Mouse (Mus musculus) heart, postnatal 0 days (tissue): ENCODE results near the gene Chrna4. TPM values are rescaled to one million over a fixed set of nuclear protein-coding genes. Genes with fewer than 3 reads are reported as not detected.

ENCODE experiments used
- ATAC-seq: fragments of 200-750 bp; cut with Nextera tagmentation; 2 replicates; pipeline ENCODE4 v1.8.0; 2017; ENCODE audit warnings: low read depth, moderate number of reproducible peaks, moderate library complexity; ENCODE audit not compliant: insufficient read depth
- DNase-seq: peaks from one replicate; pipeline ENCODE4 v3.0.0-alpha.2; 2016; ENCODE audit warnings: low spot score
- H3K27ac ChIP-seq: fragments of 300-500 bp; sonication (generic); 2 replicates; pipeline ENCODE4 v1.5.1; 2014; ENCODE audit warnings: low read depth, mild to moderate bottlenecking
- H3K27me3 ChIP-seq: fragments of 300-500 bp; sonication (generic); 2 replicates; pipeline ENCODE4 v1.6.1; 2014; ENCODE audit warnings: low read length, mixed read lengths; ENCODE audit not compliant: control insufficient read depth, insufficient read depth
- H3K36me3 ChIP-seq: fragments of 300-500 bp; sonication (generic); replicated peaks from 2 replicates; pipeline ENCODE4 v1.6.1; 2014; ENCODE audit warnings: low read length, mixed read lengths; ENCODE audit not compliant: control insufficient read depth, insufficient read depth
- H3K4me1 ChIP-seq: fragments of 300-500 bp; sonication (generic); 2 replicates; pipeline ENCODE4 v1.6.1; 2014; ENCODE audit warnings: antibody characterized with exemption; ENCODE audit not compliant: control insufficient read depth, insufficient read depth
- H3K4me2 ChIP-seq: fragments of 300-500 bp; sonication (generic); 2 replicates; pipeline ENCODE4 v1.6.1; 2014; ENCODE audit warnings: low read depth, mild to moderate bottlenecking, low read length, moderate library complexity
- H3K4me3 ChIP-seq: fragments of 300-500 bp; sonication (generic); 2 replicates; pipeline ENCODE4 v1.5.1; 2014; ENCODE audit warnings: low read depth, low read length
- H3K9ac ChIP-seq: fragments of 300-500 bp; sonication (generic); replicated peaks from 2 replicates; pipeline ENCODE4 v1.6.1; 2014; ENCODE audit warnings: low read depth, low read length, mixed read lengths
- H3K9me3 ChIP-seq: fragments of 300-500 bp; sonication (generic); replicated peaks from 2 replicates; pipeline ENCODE4 v1.6.1; 2016; ENCODE audit warnings: low read length; ENCODE audit not compliant: control insufficient read depth
- CTCF ChIP-seq: IDR thresholded peaks from 2 replicates; pipeline ENCODE4 v1.5.1; 2016; ENCODE audit warnings: antibody characterized with exemption, control low read depth, low read depth
- EP300 ChIP-seq: IDR thresholded peaks from 2 replicates; pipeline ENCODE4 v1.6.1; 2016; ENCODE audit warnings: antibody characterized with exemption, low read depth
- WGBS: fragments of 180-500 bp; shearing (Covaris S2); extraction: QIAGEN DNeasy Blood & Tissue Kit; methylation state at CpG from one replicate; pipeline ENCODE4 v1.1.7; 2014; 5-methylcytosine and 5-hydroxymethylcytosine counted together
- polyA plus RNA-seq: library from polyadenylated mRNA; unstranded; fragments of >200 nt; fragmentation: Nextera tagmentation; extraction: Ambion mirVana; gene quantifications from 2 replicates; pipeline ENCODE4 v1.2.1, GENCODE M21; 2015
- total RNA-seq: library from RNA; depleted of rRNA; stranded (reverse); fragments of >200 nt; gene quantifications from 2 replicates; pipeline ENCODE4 v1.2.3, GENCODE M21; 2014; ENCODE audit warnings: low replicate concordance; rRNA removed

The Chrna4 gene
- 0.81 TPM in 1 of 2 replicates, not detected in the other for total RNA-seq
- 0.05 and 0.12 TPM in 2 replicates for polyA plus RNA-seq

DNA sequence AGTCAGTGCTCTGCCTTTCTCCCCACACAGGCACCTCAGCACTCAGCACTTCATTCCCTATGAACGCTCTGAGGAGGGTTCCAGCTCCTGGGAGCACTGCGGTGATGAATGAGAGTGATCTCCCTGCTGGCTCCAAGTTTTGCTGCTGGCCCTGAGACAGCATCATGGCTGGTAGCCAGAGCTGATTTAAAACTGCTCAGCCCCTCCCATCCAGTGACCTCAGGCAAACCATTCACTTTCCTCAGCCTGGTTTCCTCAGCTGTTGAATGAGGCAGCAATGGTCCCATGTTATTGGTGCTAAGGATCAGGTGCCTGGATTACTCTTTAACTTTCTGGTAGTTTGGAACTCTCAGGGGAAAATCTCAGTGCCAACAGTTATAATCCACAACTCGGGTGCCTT, at the start of gene Chrna4:
Gene Chrna4 (minus strand): TSS at position 110 of the 400 bp plus-strand sequence.
- H3K4me2 ChIP-seq = no peak within 1 kb of the TSS
- no peak within 1 kb of the TSS for H3K9ac ChIP-seq
- ATAC-seq (no peak), DNase-seq (no peak)
- H3K36me3 ChIP-seq = no peaks in the 10 kb centered on the region
- H3K9me3 ChIP-seq = no peaks in the 10 kb centered on the region
- H3K4me1 ChIP-seq = no peaks in the 10 kb centered on the region
- TF ChIP-seq EP300 (no peak), CTCF (no peak)
- 54% methylated on average over 3 of the region's 3 CpGs for WGBS
- H3K27ac ChIP-seq = no peak within 1 kb of the TSS
- peaks cover 45% of the 10 kb centered on the region for H3K27me3 ChIP-seq
- H3K4me3 ChIP-seq = no peak within 1 kb of the TSS

GRCm38 (mm10) chr2:181090123-181090522, 46.8 kb upstream of the Chrna4 start:
- Histone ChIP-seq H3K36me3 (no peaks in the 10 kb centered on the region), H3K4me2 (no peak overlapping the region), H3K4me1 (no peaks in the 10 kb centered on the region), H3K4me3 (no peak overlapping the region), H3K9me3 (no peaks in the 10 kb centered on the region), H3K9ac (no peak overlapping the region), H3K27me3 (peaks cover 8% of the 10 kb centered on the region; the same call in 1 of the 2 replicates), H3K27ac (no peak overlapping the region)
- DNase-seq (no peak), ATAC-seq (no peak)
- WGBS = 55% methylated on average over 3 of the region's 3 CpGs
- TF ChIP-seq EP300 = no peak
- TF ChIP-seq CTCF = no peak

GRCm38 (mm10) chr2:181084997-181085396, 41.7 kb upstream of the Chrna4 start:
- Histone ChIP-seq H3K27ac (no peak overlapping the region), H3K4me1 (no peaks in the 10 kb centered on the region), H3K36me3 (no peaks in the 10 kb centered on the region), H3K4me3 (no peak overlapping the region), H3K9me3 (no peaks in the 10 kb centered on the region), H3K9ac (no peak overlapping the region), H3K27me3 (peaks cover 4% of the 10 kb centered on the region; the same call in 1 of the 2 replicates), H3K4me2 (no peak overlapping the region)
- no peak for DNase-seq
- no peak for ATAC-seq
- TF ChIP-seq CTCF (peak; percentile 19), EP300 (no peak)
- 52% methylated on average over 8 of the region's 8 CpGs for WGBS

- Histone ChIP-seq H3K4me2 (no peak overlapping the region), H3K4me3 (no peak overlapping the region), H3K36me3 (no peaks in the 10 kb centered on the region), H3K9me3 (no peaks in the 10 kb centered on the region), H3K27ac (no peak overlapping the region), H3K27me3 (peaks cover 3% of the 10 kb centered on the region; the same call in 1 of the 2 replicates), H3K4me1 (no peaks in the 10 kb centered on the region), H3K9ac (no peak overlapping the region)
- no peak for DNase-seq
- ATAC-seq = no peak
- WGBS = 36% methylated on average over 4 of the region's 4 CpGs
- no peak for TF ChIP-seq CTCF
Measured at GRCm38 (mm10) chr2:181083945-181084344, 40.6 kb upstream of the Chrna4 start.

DNA sequence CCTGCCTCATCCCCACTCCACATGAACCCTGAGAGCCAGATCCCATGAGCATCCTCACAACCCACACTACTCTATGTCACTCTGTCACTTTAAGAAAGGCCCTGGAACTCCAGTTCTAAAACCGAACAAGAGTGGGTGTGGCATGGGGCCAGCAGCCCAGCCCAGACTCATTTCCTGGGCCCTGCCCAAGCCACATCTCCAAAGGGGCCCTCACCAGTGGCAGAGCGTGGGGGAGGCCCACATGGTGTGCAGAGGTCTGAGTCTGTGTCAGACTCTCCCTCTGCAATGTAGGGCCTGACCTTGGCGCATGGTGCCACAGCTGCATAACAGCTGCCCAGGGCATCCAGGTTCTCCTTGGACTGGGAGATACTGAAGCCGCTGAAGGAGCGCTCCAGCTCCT, 37.5 kb upstream of the Chrna4 start:
- DNase-seq = no peak
- 0 out of 2 replicates have a peak, but pooled peaks cover 5% of the 10 kb centered on the region for H3K27me3 ChIP-seq
- TF ChIP-seq EP300 = no peak
- TF ChIP-seq CTCF = no peak

DNA sequence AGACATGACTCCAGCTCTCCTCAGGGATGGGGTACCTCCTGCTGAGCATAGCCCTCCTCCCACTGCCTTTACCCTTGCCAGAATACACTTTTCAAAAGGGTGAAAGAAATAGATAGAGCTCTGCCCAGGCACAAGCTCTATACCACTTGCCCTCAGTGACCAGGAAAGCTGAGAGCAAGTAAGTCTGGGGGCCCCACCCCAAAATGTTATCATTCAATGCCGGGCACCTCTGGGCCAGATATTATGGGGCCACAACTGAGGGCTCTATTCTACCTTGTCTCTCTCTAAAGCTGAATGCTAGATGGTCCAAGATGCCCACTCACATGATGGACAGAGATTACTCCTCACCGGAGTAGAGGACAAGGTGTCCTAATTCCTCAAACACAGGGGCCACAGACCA, 36.2 kb upstream of the Chrna4 start:
- Histone ChIP-seq H3K9me3 (no peaks in the 10 kb centered on the region), H3K4me3 (no peak overlapping the region), H3K4me2 (no peak overlapping the region), H3K27me3 (0 out of 2 replicates have a peak, but pooled peaks cover 5% of the 10 kb centered on the region), H3K27ac (no peak overlapping the region), H3K36me3 (no peaks in the 10 kb centered on the region), H3K4me1 (no peaks in the 10 kb centered on the region), H3K9ac (no peak overlapping the region)
- DNase-seq (no peak), ATAC-seq (no peak)
- TF ChIP-seq CTCF = no peak
- no peak for TF ChIP-seq EP300
- WGBS = 82% methylated on average over 2 of the region's 2 CpGs

More for the DNA sequence above, 37.5 kb upstream of the Chrna4 start:
- Histone ChIP-seq H3K36me3 (no peaks in the 10 kb centered on the region), H3K4me3 (no peak overlapping the region), H3K9me3 (no peaks in the 10 kb centered on the region), H3K27ac (no peak overlapping the region), H3K4me2 (no peak overlapping the region), H3K9ac (no peak overlapping the region), H3K4me1 (no peaks in the 10 kb centered on the region)
- ATAC-seq = no peak
- WGBS = 46% methylated on average over 5 of the region's 5 CpGs
